Mouse (Mus musculus) kidney, embryonic 14.5 days (tissue): Measurements from ENCODE around the gene Cilp2. TPM values are rescaled to one million over a fixed set of nuclear protein-coding genes. Genes with fewer than 3 reads are reported as not detected.

Source experiments
- ATAC-seq: fragments of 200-750 bp; cut with Nextera tagmentation; 2 replicates; pipeline ENCODE4 v1.8.0; 2017; ENCODE audit warnings: moderate number of reproducible peaks, mild to moderate bottlenecking, moderate TSS enrichment, moderate library complexity; ENCODE audit not compliant: low FRiP score, low TSS enrichment
- H3K27ac ChIP-seq: fragments of 300-500 bp; sonication (generic); 2 replicates; pipeline ENCODE4 v1.5.1; 2014; ENCODE audit warnings: low read depth, mild to moderate bottlenecking, low read length, moderate library complexity, mixed read lengths
- H3K27me3 ChIP-seq: fragments of 300-500 bp; sonication (generic); 2 replicates; pipeline ENCODE4 v1.6.1; 2014; ENCODE audit warnings: mild to moderate bottlenecking, low read length; ENCODE audit not compliant: control insufficient read depth, insufficient read depth
- H3K36me3 ChIP-seq: fragments of 300-500 bp; sonication (generic); 2 replicates; pipeline ENCODE4 v1.6.1; 2014; ENCODE audit warnings: low read length, mixed read lengths; ENCODE audit not compliant: control insufficient read depth, insufficient read depth
- H3K4me1 ChIP-seq: fragments of 300-500 bp; sonication (generic); 2 replicates; pipeline ENCODE4 v1.6.1; 2014; ENCODE audit warnings: low read length, mixed read lengths; ENCODE audit not compliant: control insufficient read depth, insufficient read depth
- H3K4me2 ChIP-seq: fragments of 300-500 bp; sonication (generic); replicated peaks from 2 replicates; pipeline ENCODE4 v1.6.1; 2014; ENCODE audit warnings: low read depth, mild to moderate bottlenecking, low read length
- H3K4me3 ChIP-seq: fragments of 300-500 bp; sonication (generic); 2 replicates; pipeline ENCODE4 v1.5.1; 2014; ENCODE audit warnings: mild to moderate bottlenecking, low read length
- H3K9ac ChIP-seq: fragments of 300-500 bp; sonication (generic); 2 replicates; pipeline ENCODE4 v1.6.1; 2014; ENCODE audit warnings: low read depth, mild to moderate bottlenecking, low read length, moderate library complexity
- H3K9me3 ChIP-seq: fragments of 300-500 bp; sonication (generic); 2 replicates; pipeline ENCODE4 v1.6.1; 2016; ENCODE audit warnings: low read length; ENCODE audit not compliant: control insufficient read depth
- WGBS: fragments of 180-500 bp; shearing (Covaris S2); extraction: QIAGEN DNeasy Blood & Tissue Kit; methylation state at CpG from one replicate; pipeline ENCODE4 v1.1.7; 2014; 5-methylcytosine and 5-hydroxymethylcytosine counted together
- polyA plus RNA-seq: library from polyadenylated mRNA; unstranded; fragments of >200 nt; fragmentation: Nextera tagmentation; extraction: Ambion mirVana; gene quantifications from 2 replicates; pipeline ENCODE4 v1.2.1, GENCODE M21; 2014

The Cilp2 gene
- polyA plus RNA-seq, 1 experiment from 2014 or later = 0.58 TPM

- no peaks in the 10 kb centered on the region for H3K9me3 ChIP-seq
- H3K36me3 ChIP-seq = no peaks in the 10 kb centered on the region
- 0 out of 2 replicates have a peak, but pooled peaks have one; percentile 13 for ATAC-seq
- H3K4me1 ChIP-seq = 0 out of 2 replicates have a peak, but pooled peaks cover 3% of the 10 kb centered on the region
- peak overlapping the region; percentile 39 for H3K4me3 ChIP-seq
- no peak overlapping the region for H3K27ac ChIP-seq
- H3K9ac ChIP-seq = peak overlapping the region; percentile 28; the same call in 1 of the 2 replicates
- H3K4me2 ChIP-seq = peak overlapping the region; percentile 50
- peaks cover 82% of the 10 kb centered on the region for H3K27me3 ChIP-seq
- WGBS = 22% methylated on average over 79 of the region's 79 CpGs
Observed at GRCm38 (mm10) chr8:69881261-69881865, 6.1 kb downstream of the Cilp2 start.

DNA sequence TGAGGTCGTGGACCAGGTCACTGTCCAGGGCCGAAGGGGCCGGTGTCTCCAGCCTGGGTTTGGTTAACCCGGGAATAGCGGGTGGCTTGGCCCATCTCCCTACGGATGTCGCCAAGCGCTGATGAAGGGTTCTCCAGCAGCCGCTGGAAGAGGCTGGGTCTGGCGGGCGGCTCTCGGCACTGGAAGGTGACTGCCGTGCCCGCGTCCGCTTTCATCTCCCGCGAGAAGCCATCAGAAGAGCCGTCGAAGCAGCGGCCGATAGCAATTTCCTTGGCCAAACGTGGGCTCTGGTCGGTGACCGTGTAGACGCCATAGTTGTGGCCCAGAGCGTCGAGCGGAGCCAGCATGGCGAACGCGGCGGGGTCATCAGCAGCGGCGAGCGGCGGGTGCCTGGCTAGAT, 6.6 kb downstream of the Cilp2 start:
- Histone ChIP-seq H3K9ac (no peak overlapping the region), H3K27me3 (peaks cover 76% of the 10 kb centered on the region), H3K4me2 (peak overlapping the region; percentile 50), H3K4me3 (peak overlapping the region; percentile 39), H3K27ac (no peak overlapping the region), H3K36me3 (no peaks in the 10 kb centered on the region), H3K9me3 (no peaks in the 10 kb centered on the region), H3K4me1 (0 out of 2 replicates have a peak, but pooled peaks cover 3% of the 10 kb centered on the region)
- WGBS = 12% methylated on average over 37 of the region's 37 CpGs
- ATAC-seq = no peak

DNA sequence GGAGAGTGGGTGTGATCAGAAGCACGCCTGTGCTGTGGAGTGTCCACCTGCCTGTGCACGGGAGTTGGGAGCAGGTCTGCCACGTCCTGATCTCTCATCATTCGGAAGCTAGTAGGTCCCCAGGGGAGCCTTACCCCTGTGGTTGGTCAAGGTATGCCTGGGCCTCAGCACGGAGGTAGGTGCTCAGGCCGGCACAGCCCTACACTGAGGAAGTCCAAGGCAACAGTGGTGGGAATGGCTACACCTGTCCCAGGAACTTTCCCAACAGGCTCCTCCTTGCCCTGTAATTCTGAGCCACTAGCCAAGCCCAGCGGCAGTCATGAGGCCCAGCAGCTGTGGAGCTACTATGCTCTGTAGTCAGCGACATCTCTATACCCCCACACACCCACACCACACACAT, 7.8 kb downstream of the Cilp2 start:
- no peaks in the 10 kb centered on the region for H3K9me3 ChIP-seq
- WGBS = 58% methylated on average over 8 of the region's 8 CpGs
- peaks cover 65% of the 10 kb centered on the region for H3K27me3 ChIP-seq
- H3K4me1 ChIP-seq = 0 out of 2 replicates have a peak, but pooled peaks cover 3% of the 10 kb centered on the region
- H3K9ac ChIP-seq = no peak overlapping the region
- no peak for ATAC-seq
- no peak overlapping the region for H3K4me2 ChIP-seq
- H3K36me3 ChIP-seq = no peaks in the 10 kb centered on the region
- H3K27ac ChIP-seq = no peak overlapping the region
- no peak overlapping the region for H3K4me3 ChIP-seq

DNA sequence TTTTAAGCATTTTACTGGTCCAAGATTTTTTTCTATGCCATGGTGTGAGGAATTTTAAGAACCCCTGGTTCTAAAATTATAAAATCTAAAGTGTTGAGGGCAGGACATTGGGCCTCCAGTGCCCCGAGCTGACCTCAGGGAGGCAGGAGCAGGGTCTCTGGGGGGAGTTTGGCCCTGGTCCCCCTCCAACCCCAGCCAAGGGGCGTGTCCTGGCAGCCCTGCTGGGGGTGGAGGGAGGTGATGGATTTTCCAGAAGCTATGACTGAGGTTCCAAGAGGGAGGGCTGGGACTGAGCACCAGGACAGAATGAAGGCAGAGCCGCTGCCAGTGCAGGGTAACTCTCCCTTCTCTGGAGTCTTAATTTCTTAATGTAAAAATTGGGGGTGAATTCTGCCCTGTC, 9.5 kb downstream of the Cilp2 start:
- 67% methylated on average over 3 of the region's 3 CpGs for WGBS
- Histone ChIP-seq H3K9ac (no peak overlapping the region), H3K4me3 (no peak overlapping the region)

DNA sequence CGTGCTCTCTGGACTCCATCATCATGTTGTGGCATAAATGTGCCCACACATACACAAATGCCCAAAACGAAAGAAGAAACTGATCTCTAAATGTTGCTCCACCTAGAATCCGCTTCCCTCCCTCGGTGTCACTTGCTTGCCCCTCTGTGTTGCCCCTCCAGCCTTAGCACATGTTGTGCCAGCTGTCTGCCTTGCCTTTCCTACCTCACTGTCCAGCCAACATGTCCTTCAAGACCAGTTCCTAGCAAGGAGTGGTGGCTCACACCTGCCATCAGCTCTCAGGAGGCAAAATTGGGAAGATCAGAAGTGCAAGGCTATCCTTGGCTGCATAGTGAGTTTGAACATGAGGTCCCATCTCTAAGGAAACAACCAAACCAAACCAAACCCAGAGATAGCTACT, 10.1 kb downstream of the Cilp2 start:
- Histone ChIP-seq H3K27ac (no peak overlapping the region), H3K4me2 (no peak overlapping the region), H3K4me1 (0 out of 2 replicates have a peak, but pooled peaks cover 3% of the 10 kb centered on the region), H3K9ac (no peak overlapping the region), H3K27me3 (peaks cover 42% of the 10 kb centered on the region), H3K9me3 (no peaks in the 10 kb centered on the region), H3K36me3 (no peaks in the 10 kb centered on the region), H3K4me3 (no peak overlapping the region)
- 88% methylated on average over 4 of the region's 4 CpGs for WGBS
- ATAC-seq = no peak

More for the DNA sequence above, 9.5 kb downstream of the Cilp2 start:
- no peaks in the 10 kb centered on the region for H3K36me3 ChIP-seq
- H3K4me1 ChIP-seq = 0 out of 2 replicates have a peak, but pooled peaks cover 3% of the 10 kb centered on the region
- H3K27ac ChIP-seq = no peak overlapping the region
- H3K4me2 ChIP-seq = no peak overlapping the region
- peaks cover 48% of the 10 kb centered on the region for H3K27me3 ChIP-seq
- H3K9me3 ChIP-seq = no peaks in the 10 kb centered on the region
- ATAC-seq = no peak

- H3K36me3 ChIP-seq = no peaks in the 10 kb centered on the region
- ATAC-seq = no peak
- WGBS = 78% methylated on average over 10 of the region's 10 CpGs
- H3K9ac ChIP-seq = no peak overlapping the region
- H3K4me2 ChIP-seq = no peak overlapping the region
- H3K4me1 ChIP-seq = 0 out of 2 replicates have a peak, but pooled peaks cover 2% of the 10 kb centered on the region
- no peak overlapping the region for H3K4me3 ChIP-seq
- H3K27ac ChIP-seq = no peak overlapping the region
- H3K9me3 ChIP-seq = no peaks in the 10 kb centered on the region
- H3K27me3 ChIP-seq = peaks cover 38% of the 10 kb centered on the region
Observed at GRCm38 (mm10) chr8:69876967-69877366, 10.5 kb downstream of the Cilp2 start.

- H3K27ac ChIP-seq = no peak overlapping the region
- no peak for ATAC-seq
- no peak overlapping the region for H3K9ac ChIP-seq
- H3K9me3 ChIP-seq = no peaks in the 10 kb centered on the region
- H3K4me3 ChIP-seq = no peak overlapping the region
- H3K4me1 ChIP-seq = no peaks in the 10 kb centered on the region
- H3K36me3 ChIP-seq = no peaks in the 10 kb centered on the region
- H3K4me2 ChIP-seq = no peak overlapping the region
- peaks cover 29% of the 10 kb centered on the region for H3K27me3 ChIP-seq
- 41% methylated on average over 10 of the region's 10 CpGs for WGBS
Observed at GRCm38 (mm10) chr8:69876097-69876496, 11.4 kb downstream of the Cilp2 start.

- ATAC-seq = no peak
- H3K27me3 ChIP-seq = peaks cover 15% of the 10 kb centered on the region
- no peak overlapping the region for H3K4me2 ChIP-seq
Observed at GRCm38 (mm10) chr8:69874654-69875053, 12.8 kb downstream of the Cilp2 start.

DNA sequence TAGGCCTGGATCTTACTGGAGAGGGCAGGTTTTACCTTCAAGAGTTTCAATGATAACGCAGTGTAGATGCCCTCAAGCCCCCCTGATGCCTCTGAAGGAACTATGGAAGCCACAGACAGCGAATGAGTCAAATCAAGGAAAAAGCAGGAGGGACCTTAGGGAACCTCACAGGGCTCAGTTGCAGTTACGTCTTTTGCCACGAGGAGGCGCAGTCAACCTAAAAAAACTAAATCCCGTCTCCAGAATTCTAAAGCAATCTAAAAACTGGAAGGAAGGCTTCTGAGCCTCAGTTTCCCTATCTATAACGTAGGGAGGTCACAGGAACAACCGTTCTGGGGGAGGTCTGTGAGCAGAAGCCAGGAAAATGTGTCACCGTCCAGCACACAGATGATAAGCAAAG, 13.3 kb downstream of the Cilp2 start:
- Histone ChIP-seq H3K36me3 (no peaks in the 10 kb centered on the region), H3K4me1 (no peaks in the 10 kb centered on the region), H3K9me3 (no peaks in the 10 kb centered on the region), H3K4me2 (no peak overlapping the region), H3K27me3 (peaks cover 10% of the 10 kb centered on the region), H3K9ac (no peak overlapping the region), H3K27ac (no peak overlapping the region), H3K4me3 (no peak overlapping the region)
- 11% methylated on average over 9 of the region's 9 CpGs for WGBS
- ATAC-seq = no peak

More at GRCm38 (mm10) chr8:69874654-69875053, 12.8 kb downstream of the Cilp2 start:
- Histone ChIP-seq H3K9me3 (no peaks in the 10 kb centered on the region), H3K4me3 (no peak overlapping the region), H3K9ac (no peak overlapping the region), H3K4me1 (no peaks in the 10 kb centered on the region), H3K36me3 (no peaks in the 10 kb centered on the region), H3K27ac (no peak overlapping the region)
- 80% methylated on average over 13 of the region's 13 CpGs for WGBS
